Mouse (Mus musculus) spleen, postnatal 14 days (tissue): ENCODE data around the gene Pde4d.

Experiments
- DNase-seq, 2 experiments: peaks; one replicate each; pipeline ENCODE4 v3.0.0; 2021 to 2022; ENCODE audit warnings: low spot score in 2 of 2

Pde4d gene

DNA sequence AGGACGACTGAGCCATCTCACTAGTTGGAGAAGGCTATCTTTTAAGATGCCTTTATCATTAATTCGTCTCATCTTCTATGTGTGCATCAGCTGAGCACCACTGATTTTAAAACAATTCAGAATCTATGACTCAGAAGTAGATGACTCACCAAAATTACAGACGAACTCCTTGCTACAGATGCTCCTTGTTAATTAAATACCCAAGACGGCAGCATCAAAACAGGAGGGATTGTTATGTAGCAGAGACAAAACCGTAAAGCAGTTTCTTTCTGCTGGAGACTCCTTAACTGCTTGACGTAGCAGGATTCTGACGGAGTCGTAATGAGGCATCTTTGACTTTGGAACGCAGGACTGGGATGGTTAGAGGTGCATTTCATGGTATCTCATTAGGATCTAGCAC is 1050.6 kb downstream of the Pde4d start:
- DNase-seq, result no peak

DNA sequence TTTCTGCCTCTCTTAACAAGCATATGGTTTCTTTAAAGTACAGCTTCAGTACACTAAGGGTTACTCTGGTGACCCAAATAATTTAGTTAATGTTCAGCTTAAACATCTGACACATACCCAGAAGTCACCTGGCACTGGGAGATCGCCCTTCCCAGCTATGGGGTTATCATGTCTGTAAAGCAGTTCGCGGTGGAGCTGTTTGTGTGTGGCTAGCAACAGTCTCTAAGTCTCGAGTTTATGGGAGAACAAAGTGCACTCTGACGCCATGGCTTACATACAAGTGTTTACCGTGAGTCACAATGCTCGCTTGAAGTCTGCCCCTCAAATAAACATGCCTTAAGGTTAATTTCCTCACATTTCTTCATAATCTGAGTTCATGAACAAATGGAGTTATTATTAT is 1053.0 kb downstream of the Pde4d start:
- DNase-seq, result no peak

DNA sequence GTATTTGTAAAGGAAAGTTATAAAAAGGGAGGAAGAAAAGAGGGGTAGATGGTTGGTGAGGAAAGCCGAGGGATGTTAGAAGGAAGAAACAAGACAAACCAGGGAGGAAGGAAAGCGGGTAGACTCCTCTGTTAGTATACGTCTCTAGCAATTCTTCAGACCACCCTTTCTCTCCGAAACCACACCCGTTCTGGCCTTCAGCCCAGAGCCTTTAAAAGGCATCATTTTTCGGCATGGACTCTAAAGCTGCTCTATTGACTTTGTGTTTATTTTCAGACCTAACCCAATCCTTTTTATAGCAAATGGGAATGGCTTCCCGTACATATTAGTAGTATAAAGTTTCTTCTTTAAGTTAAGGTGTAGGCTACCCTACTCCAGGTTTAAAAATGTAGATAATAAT is 1057.0 kb downstream of the Pde4d start:
- no peak for DNase-seq

DNA sequence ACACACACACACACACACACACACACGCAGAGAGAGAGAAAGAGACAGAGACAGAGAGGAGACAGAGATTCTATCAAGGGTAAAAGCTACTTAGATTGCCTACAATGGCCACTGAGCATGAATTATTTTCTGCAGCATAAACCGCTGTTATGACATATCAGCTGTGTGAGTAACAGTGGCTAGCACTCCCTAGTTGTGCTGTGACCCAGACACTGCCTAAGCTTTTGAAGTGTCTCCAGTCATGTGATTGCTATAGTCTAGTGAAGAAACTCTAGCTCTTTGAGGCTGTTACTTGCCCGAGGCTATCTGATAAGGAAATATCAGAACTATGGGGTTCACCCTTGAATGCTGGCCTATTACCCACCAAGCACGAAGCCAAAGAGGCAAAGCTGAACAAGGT is 1058.7 kb downstream of the Pde4d start:
- no peak for DNase-seq

DNA sequence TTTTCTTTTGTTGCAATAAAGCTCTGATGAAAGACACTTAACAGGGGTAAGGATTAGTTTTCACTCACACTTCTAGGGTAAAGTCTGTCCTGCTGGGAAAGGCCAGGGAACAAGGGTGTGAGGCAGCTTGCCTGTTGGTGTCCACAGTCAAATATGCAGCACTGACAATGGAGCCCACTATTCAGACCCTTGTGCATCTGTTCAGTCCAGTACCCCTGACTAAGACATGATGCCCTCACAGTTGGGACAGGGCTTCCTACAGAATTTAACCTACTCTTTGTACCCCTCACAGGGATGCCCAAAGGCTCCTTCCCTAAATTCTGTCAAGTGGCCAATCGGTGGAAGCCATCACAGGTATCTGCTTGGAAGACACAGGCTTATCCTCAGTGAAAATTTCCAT is 1068.4 kb downstream of the Pde4d start:
- DNase-seq, result no peak

DNA sequence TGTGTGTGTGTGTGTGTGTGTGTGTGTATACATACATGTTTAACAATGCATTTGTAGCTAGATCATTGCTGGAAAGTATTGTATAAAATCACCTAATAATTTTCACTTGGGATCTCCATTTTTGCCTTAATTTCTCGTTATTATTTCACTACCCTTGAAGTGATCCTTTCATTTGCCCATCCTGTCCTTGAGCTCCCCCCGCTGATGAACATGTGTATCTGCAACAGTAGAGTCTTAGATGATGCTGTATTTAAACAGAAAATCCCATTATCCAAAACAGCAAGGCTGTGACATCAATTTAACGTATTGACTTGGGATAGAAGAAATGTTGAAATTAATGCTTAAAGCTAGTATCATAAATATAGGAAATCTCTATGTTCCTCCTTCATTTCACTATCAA is 1069.7 kb downstream of the Pde4d start:
- DNase-seq, result peak in 1 of 2 experiments; percentile 1

DNA sequence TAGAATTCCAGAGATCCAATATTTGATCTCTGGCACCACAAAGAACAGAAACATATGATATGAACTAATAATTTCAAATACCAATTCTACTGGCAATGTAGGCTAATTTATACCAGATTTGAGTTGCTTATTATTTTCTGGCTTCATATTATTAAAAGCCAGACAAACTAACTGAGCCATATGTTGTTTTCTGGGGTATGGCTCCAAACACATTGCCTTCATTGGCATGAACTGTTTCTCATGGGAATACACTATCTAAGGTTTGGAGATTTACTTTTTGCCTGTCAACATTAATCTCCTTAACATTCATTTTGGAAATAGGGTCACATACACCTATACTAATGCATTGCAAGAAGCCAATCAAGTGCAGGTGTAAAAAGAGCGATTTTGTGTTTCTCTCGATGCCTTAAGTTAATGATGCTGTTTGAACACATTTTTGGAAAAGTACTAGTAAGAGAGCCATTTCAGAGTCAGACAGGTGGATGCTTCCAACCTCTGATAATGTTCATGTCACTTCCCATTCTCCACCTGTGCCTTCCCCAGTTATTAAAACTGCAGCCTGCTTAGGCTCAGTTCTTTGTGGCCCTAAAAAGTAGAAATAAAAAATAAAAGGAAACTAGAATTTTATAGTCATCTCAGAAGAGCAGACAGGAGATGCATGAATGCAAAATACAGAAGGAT is 1070.4 kb downstream of the Pde4d start:
- DNase-seq, result no peak

DNA sequence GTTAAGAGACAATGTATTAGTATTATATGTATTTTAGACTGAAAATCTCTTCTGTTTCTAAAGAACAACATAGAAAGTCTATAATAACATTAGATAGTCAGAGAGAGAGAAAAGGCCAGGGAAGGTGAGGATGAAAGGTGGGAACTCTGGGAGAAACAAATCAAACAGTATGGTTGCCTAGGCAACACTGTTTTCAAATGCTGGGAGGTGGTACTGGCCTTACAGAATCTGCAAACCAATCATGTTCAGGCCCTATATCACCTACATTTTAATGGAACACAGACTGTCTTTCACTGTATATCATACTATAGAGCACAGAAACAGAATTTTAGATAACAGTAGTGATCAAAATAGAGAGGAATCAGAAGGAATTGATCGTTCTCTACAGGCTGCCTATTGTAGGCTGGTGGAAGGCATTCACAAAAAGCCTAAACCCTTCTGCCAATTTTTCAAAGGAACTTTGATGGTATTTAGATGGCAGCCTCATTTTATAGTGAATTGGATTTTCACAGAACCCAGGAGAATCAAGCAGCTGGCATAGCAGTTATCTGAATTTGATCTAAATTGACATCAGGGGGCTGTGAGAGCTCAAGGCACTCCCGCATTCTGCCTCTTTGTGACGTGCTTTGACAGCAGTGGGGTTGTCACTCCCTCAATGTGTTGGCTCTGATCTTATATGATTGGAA is 1084.2 kb downstream of the Pde4d start:
- no peak for DNase-seq

DNA sequence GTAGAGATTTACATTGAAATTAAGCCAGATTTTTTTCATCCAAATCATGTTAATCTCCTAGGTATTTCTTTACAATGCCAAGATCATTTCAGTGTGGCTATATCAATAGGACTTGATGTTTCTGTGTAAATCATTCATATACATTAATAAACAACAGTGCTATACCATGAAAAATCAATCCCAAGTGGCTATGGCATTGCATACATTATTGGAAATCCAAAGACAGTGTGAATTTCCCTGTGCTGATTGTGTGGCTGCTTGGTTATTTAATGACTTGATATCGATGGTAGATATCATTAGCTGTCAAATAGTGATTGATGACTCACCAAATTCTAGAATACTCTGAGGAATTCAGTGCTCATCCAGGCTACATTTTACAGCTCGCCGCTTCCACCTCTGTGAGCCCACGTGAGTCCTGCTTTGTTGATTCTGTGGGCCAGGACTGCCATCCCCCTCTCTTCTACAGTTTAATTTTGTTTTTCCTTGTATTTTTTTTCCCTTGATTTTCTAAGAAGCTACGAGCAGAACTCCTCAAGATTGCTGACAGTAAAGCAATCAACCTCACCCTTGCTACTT is 1085.0 kb downstream of the Pde4d start:
- no peak for DNase-seq

DNA sequence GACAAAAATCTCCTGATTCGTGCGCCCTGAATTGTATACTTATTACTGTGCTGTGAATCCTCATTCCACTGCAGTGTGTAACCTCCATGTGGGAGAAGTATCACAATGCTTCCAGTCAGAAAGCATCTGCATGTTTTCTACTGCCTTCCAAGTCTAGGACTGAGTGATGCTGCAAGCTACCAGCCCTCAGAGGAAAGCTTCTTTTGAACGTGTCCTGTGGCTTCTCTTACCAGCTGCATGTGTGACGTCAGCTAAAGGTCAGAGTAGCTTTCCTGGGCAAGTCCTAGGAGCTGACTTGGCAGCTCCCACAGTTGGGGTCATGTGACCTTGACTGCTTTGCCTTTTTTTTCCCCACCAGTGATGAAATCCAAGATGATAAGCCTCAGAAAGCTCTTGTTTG is 1086.9 kb downstream of the Pde4d start:
- no peak for DNase-seq

DNA sequence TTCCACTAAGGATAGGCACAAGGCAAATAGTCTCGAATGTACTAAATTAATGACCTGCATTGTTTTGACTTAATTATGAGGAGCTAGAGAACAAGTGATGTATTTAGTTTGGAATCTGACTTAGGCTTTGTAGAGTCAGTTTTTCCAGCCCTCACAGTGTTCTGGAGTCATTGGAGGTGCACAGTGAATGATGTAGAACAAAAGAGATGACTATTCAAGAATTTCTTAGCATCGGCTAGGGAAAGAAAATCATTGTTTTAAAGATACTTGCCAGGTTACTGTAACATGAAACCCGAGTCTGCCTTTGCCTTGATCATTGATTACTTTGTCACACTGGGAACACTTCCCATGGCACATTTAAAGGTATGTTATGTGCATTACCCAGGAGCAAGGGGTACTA is 1089.6 kb downstream of the Pde4d start:
- DNase-seq, result no peak

DNA sequence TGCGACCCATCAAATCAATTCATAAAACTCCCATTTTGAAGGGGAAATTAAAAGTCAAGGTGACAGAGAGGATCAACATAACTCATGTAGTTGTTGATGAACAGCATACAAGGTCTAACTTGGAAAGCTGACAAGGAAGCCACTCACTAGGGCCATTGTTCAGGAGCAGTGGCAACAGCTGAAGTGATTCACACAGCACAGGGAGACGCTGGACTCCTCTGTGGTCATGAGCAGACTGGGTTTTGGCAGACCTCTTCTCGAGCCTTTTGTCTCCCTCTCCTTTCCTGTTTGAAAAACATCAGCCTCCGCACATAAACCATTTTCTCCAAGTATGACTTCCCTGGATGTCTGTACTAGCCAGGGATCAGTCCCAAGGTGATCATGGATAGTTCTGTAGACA is 1094.9 kb downstream of the Pde4d start:
- no peak for DNase-seq

DNA sequence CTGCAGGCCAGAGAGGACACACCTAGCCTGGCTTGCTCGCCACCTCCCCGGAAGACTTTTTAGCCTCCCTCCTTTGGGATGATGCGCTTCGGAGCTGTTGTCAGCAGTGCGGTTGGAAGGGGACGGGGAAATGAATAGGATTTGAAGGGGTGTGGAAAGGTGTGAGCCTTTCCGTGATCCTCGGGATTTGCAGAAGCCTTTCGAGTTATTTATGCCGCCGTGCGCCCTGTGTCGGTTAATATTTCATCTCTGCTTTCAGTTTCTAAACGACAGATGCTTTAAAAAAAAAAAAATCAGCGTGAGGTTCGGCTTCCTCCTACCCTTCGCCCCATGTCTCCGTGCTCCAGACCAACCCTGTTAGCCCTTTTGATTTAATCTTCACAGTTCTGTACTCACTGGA is 1096.6 kb downstream of the Pde4d start:
- no peak for DNase-seq

DNA sequence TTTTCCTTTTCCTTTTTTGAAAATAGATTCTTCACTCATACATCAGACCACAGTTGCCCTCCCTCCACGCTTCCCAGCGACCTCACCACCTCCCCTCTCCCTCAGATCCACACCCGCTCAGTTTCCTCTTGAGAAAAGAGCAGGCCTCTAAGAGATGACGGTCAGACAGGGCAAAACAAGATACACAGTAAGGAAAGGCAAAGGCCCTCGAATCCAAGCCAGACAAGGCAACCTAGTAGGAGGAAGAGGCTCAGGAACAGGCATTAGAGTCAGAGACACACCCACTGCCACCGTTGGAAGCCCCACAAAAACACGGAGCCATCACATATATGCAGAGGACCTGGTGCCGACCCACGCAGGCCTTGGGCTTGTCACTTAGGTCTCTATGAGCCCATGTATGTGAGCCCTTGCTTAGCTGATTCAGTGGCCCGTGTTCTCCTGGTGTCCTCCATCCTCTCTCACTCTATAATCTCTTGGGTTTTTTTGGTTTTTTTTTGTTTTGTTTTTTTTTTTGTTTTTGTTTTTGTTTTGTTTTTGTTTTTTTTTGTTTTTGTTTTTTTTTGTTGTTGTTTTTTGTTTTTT is 1097.3 kb downstream of the Pde4d start:
- no peak for DNase-seq

DNA sequence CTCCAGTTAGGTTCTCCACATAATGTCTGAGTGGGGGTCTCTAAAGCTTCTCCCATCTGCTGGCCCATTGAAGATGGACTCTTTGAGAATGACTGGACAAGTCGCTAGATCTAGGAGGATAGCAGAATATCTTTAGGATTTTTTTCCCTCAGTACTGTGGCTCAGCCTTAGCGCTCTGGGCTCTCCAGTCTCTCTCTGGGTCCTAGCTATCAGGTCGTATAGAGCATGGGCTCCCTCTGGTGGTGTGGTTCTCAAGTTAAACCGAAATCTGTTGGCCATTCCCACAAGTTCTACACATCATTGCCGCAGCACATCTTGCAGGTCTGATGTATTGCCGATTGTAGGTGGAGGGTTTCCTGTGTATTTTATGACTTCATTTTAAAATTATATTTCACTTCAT is 1098.0 kb downstream of the Pde4d start:
- peak; percentile 31 to 59 for DNase-seq

DNA sequence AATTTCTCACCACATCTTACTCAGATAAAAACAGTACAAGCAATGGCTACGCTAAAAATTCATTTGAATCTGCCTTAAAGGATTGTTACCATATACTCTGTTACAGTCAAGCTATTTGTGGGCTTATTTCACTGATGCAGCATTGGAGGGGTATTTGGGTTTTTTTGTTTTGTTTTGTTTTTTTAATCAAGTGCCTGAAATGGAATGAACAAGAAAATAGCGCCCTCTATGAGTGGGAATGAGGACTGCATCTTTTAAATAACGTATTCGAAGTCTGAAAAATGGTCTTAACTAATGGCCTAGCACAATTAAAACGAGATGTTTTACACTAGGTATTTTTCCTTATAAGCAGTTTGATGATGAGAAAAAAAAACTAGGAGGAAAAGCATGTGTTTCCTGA is 1098.5 kb downstream of the Pde4d start:
- no peak for DNase-seq

DNA sequence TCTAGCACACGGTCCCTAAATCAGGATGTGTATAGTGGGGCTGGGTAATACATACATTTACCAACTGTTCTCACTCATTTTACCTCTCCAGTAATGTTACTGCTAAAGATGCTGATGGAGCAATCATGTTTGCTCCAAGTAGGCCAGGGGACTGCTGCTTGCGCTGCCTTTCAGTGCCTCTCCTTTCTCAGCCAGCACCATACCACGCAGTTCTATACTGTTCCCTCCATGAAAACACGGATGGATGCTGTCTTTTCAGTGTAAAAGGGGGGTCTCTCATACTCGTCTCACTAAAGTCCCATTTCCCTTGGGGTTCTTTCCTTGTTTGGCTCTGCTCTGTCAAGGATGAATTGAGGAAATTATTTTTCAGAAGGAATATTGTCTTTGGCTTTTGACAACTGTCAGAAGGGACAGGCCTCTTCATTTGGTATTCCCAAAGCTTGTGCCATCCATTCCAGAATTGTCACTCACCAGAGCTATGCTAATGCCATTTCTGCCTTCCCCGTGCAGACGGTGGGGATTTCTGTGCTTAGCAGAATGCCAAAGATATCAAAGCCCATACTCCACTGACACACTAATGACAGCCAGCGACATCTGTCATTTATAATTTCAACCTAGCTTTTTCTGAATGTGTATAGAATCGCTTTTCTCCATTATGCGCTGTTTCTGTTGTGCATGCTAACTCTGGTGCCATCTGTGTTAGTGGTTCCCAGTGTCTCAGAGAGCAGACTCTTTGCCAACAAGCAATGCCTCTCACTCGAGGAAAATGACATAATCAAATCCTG is 1099.2 kb downstream of the Pde4d start:
- DNase-seq, result no peak

DNA sequence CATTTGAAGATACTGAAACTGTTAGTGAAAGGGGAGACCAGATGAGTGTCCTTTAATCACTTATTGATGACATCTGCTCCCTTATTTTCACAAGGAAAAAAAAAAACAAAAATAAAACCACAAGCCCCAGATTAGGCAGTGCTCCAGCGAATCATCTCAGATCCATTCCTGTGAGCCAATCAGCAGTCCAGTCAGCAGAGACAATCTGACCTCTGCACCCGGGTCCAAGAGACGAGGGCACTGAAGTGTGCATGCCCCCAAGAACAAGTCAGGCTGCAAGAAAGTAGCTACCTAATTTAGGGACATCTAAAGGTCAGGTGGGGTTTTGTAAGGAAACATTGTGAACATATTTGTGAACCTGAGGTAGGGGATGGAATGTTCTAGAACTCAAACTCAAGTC is 1102.1 kb downstream of the Pde4d start:
- no peak for DNase-seq

DNA sequence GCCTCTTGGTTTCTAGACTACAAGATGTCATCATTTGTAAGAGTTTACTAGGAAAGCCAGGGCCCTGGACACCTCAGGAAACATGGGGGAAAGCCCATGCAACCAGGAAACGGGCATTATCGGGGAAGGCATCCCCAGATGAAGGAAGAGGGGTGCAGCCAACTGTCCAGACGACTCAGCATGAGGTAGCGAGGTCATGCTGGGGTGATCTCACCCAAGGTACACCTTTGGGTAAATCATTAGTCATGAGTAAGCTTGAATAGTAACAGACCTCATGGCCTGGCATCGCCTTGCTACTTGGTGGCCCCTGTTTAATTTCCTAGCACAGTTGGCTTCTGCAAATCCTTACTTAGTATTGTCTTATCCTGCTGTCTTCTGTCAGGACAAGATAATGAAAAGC is 1105.8 kb downstream of the Pde4d start:
- DNase-seq, result no peak

DNA sequence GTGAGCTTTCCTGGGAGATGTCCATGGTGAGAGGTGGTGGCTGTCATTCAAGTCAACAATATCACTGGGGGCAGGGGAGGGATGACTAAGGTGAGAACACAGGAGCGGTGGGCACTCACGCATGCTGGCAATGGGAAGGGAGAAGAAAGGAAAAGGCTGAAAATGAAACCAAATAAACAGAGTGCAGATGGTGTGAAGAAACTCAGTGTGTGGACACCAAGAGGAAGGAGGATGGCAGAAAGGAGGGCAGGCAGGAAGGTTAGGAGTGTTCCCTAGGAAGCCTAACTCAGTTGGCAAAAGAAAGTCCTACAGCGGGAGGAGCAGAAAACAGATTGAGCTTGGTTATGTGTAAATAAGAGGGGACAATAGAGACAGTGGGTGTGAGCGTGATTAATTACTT is 1107.1 kb downstream of the Pde4d start:
- DNase-seq, result no peak

DNA sequence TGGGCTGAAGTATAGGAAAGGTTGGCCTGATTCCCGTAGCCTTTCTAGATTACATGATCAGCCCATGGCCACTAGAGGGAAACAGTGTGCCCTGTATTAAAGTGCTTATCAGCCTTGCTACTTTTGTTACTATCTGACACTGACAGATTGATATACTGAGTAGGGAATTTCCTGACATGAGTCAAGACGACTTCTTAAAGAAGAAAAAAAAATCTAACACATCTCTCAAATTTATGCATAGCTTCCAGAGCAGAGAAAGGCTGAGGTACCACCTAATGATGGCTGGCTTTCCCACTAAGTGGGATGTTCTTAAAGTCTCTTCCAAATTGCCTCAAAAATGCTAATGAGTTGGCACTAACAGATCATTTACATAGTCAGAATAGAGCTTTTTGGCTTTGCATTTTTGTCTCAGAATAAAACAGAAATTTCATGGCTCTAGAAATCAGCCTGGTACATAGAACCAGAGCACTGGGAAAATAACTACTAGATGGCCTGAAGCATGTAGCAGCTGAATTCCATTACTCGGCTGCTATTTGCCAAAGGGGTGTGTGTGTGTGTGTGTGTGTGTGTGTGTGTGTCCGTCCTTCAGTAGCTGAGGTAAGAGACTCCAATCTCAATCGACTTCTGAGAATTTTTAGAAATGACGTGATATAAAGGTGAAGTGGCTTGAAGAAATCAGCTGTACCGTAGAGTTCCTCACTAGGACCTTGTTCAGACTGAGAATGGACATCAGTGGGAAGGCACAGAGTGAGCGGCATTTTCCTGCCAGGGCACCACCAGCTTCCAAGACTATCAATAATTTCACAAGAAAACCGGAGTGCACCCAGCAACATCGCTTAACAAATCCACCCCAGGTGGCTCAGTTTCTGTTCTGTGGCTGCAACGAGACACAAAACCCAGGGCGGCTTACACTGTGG is 1108.9 kb downstream of the Pde4d start:
- no peak for DNase-seq
